Mouse (Mus musculus) right cerebral cortex, postnatal 14 days (tissue): Measurements from ENCODE around the gene Cbfa2t3.
A peak's percentile ranks its signal among the peaks of the same experiment; 100 is the strongest.

ENCODE experiments used
- DNase-seq: peaks from one replicate; pipeline ENCODE4 v3.0.0; 2022

Cbfa2t3 gene

DNA sequence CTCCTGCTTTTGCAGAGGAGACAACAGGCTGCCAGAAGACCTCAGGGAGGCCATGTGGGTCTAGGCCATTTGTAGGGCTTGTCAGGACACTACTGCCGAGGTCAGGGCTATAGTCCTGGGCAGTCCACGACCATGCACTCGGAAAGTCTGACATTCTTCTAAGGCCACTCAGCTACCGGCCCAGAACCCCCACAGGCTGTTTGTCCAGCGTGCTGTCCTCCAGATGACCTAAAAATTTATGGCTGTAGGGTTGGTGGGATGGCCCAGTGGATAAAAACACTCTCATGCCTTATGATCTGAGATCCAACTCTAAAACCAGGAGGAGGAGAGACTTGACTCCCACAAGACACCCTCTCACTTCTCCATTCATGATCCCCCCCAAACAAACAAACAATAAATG, 35.2 kb downstream of the Cbfa2t3 start:
- DNase-seq, result no peak

DNA sequence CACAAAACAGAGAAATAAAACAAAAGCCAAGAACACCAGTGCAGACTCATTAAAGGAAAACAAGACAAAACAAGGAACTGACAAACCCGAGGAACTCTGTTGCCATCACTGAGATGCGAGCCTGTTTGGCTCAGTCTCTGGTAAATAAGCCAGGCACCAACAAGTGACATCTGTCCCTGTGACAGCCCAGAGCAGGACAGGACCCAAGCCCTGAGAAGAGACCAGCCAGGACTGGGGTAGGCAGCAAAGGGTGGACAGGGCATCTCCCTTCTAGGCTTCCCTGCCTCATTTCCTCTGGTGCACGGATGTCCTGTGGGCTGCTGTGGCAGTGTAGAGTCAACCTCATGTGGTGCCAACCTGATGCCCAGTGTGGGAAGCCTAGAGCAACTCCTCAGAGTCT, 35.8 kb downstream of the Cbfa2t3 start:
- DNase-seq, result no peak

DNA sequence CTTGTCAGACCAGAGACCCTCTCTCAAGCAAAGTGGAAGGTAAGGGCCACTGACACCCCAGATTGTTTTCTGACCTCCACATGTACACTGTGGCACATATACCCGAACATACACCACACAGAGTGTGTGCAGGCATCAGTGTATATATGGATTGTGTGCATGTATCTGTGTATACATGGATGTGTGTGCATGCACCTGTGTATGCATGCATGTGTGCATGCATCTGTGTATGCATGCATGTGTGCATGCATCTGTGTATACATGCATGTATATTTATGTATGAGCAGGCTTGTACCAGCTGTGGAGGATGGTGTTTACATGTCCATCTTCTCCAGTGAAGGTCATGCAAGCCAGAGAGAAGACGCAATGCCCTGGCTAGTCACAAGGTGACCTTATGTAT, 37.0 kb downstream of the Cbfa2t3 start:
- DNase-seq, result no peak

- peak; percentile 79 for DNase-seq
Measured at GRCm38 (mm10) chr8:122661138-122661537, 37.8 kb downstream of the Cbfa2t3 start.

GRCm38 (mm10) chr8:122660022-122660421, 38.9 kb downstream of the Cbfa2t3 start:
- no peak for DNase-seq

DNA sequence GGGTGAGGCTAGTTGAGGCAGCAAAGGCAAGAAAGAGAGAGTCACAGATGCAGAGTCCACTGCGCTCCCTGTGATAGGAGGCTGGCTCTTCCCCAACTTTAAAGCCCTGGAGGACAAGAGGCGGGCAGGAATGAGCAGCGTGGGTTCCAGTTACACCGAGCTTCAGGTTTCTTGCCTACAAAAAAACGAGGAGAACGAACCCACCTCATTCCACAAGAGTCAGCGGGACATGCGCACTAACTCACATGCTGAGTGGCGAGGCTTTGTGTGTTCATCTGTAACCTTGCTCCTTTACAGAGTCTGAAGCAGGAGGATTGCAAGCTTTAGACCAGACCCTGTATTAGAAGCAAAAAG, 40.1 kb downstream of the Cbfa2t3 start:
- DNase-seq, result no peak

- DNase-seq, result no peak
Measured at GRCm38 (mm10) chr8:122658149-122658806, 40.6 kb downstream of the Cbfa2t3 start.

DNA sequence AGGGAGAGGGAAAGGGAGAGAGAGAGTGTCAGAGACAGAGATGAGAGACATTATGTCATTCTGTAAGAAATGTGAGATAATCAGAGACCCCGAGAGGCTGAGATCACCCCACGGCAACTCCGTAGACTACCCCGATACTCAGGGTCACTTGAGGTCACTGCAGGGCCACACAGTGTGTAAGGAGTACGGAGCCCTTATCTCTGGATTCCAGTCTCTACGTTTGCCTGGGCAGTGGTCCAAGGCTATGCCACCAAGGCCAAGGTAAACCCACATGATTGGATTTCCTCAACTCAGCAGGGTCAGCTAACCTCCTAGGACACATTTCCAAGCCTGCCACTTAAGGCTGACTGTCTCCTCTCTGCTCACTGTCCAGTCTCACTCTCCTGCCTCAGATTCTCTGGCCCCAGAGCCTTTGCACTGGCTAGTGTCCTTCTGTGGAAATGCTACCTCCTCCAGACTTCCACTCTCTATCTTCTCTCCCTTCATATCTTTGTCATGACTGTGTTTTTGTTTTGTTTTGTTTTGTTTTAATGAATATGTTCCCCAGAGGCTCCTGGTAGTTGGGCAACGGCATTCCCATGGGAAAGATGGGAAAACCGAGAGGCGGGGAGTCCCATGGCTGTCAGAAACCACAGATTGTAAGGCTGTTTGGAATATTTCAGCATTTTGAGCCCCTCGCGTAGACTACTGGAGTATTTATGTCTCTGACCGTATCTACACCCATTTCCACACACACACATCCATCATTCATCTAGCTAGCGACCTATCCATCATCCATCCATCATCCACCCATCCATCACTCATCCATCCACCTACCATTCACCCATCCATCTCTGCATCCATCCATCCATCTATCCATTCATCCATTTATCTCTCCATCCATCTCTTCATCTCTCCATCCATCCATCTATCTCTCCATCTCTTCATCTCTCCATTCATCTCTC, 42.6 kb downstream of the Cbfa2t3 start:
- no peak for DNase-seq

GRCm38 (mm10) chr8:122654768-122655167, 44.1 kb downstream of the Cbfa2t3 start:
- no peak for DNase-seq

GRCm38 (mm10) chr8:122652643-122653042, 46.3 kb downstream of the Cbfa2t3 start:
- no peak for DNase-seq

- no peak for DNase-seq
Measured at GRCm38 (mm10) chr8:122651326-122651921, 47.5 kb downstream of the Cbfa2t3 start.

DNA sequence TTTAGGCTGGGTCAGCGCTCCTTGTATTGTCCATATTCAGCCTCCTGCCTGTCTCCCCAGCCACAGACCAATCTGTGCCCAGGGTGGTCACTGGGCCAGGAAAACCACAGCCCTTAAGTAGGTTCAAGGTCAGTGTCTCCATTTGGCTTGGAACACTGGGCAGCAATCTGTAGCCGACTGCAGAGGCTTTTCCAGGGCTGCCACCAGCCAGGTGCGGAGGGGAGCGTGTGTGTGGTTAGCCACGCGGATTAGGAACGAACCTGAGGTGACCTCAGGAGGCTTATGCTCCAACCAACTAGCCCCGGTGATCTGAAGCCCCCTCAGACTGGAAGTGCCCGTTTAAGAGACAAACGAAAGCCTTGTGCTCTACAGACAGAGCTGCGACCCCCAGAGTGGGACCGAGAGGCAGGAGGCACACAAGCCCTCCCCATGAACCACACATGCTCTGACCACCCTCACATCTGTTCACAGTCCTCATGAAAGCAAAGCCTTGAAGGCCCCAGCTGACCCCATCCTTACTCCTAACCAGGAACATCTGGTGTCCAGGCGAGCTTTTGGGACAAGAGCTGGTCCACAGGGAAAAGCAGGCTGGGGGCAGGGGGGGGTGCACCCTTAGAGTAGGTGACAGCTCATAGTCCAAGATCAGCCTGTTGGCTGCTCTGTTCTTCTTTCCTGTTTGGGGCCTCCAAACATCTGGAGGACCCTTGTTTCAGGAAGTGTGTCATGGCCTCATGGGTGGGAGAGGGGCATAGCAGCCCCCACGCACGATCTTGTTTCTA, 50.5 kb downstream of the Cbfa2t3 start:
- DNase-seq, result no peak

GRCm38 (mm10) chr8:122646337-122646736, 52.6 kb downstream of the Cbfa2t3 start:
- DNase-seq, result no peak

DNA sequence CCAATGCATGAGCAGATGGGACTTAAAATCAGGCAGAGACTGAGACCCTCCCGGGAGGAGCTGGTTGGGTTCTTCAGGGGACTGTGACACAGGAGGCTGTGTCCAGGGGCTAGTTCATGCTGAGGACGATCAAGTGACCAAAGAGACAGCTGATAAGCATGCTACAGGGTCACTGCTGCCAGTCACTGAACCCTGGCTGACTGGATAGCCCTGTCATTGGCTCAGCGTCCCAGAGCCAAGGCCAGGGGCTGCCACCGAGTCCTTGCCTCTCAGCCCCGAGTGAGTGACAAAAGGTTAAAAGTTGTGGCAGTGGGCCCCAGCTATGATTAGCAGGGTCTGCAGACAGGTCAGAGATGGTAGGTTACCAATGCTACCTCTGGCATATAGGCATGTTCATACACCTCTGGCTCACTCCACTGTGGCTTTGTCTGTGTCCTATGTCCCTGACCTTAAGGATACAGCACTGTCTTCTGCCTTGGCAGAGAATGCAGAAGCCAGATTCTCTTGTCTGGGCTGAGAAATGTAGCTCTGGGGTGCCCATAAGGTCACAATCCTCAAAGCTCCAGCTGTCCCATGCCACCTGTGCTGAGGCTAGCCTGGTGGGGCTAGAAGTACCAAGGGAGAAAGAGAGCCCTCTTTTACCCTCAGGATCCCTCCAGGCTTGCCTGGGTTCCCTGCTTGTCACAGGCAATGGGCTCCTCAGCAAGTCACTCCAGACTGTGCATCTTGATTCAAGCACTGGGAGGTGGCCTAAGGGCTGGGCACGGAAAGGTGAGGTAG, 54.5 kb downstream of the Cbfa2t3 start:
- DNase-seq, result no peak

GRCm38 (mm10) chr8:122642071-122642470, 56.8 kb downstream of the Cbfa2t3 start:
- peak; percentile 56 for DNase-seq

GRCm38 (mm10) chr8:122641406-122641805, 57.5 kb downstream of the Cbfa2t3 start:
- peak; percentile 76 for DNase-seq

- DNase-seq, result no peak
Measured at GRCm38 (mm10) chr8:122640825-122641224, 58.1 kb downstream of the Cbfa2t3 start.

DNA sequence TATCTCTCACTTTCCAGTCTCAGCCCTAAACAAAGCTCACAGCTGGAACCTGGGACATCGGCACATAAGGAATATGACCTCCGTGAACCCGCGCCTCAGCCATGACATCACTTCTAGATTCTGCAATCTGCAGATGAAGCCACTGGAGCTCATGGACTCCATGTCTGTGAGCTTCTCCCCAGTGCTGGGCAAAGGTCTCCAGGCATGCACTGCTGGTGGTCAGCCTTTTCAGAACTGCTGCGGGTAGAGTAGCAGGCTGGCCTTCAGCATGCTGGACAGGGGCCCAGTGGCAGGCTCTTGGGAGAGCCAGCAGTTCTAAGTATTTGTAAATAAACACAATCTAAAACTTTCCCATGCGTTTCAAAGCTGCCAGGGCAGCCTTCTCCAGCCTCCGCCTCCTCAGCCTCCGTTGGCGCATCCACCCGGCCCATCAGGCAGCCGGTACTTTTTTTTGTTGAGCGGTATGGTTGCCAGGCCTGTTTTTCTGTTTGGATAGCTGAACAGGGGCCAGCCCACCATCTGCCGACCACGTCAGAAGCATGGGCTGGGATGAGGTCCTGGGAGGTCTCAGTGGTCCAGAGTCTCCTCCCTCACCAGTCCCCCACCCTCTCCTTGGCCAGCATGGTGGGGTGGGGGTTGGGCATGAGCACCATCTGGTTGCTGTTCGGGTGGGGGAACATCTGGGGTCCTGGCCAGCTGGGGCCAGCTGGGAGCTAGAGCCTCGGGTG, 59.2 kb downstream of the Cbfa2t3 start:
- no peak for DNase-seq

GRCm38 (mm10) chr8:122638601-122639000, 60.3 kb downstream of the Cbfa2t3 start:
- DNase-seq, result no peak

- no peak for DNase-seq
Measured at GRCm38 (mm10) chr8:122637230-122637629, 61.7 kb downstream of the Cbfa2t3 start.

- peak; percentile 48 for DNase-seq
Measured at GRCm38 (mm10) chr8:122636803-122637175, 62.1 kb downstream of the Cbfa2t3 start.
